Mouse (Mus musculus) heart, embryonic 11.5 days (tissue): ENCODE measurements around the gene Med6. TPM values are rescaled to one million over a fixed set of nuclear protein-coding genes. Genes with fewer than 3 reads are reported as not detected.

ENCODE experiments used
- ATAC-seq: fragments of 200-750 bp; cut with Nextera tagmentation; replicated peaks from 2 replicates; pipeline ENCODE4 v1.8.0; 2017; ENCODE audit warnings: moderate library complexity; ENCODE audit not compliant: insufficient number of reproducible peaks, low FRiP score, low TSS enrichment
- H3K27ac ChIP-seq: fragments of 300-500 bp; sonication (generic); 2 replicates; pipeline ENCODE4 v1.5.1; 2014; ENCODE audit warnings: mild to moderate bottlenecking, low read depth, low read length
- H3K27me3 ChIP-seq: fragments of 300-500 bp; sonication (generic); 2 replicates; pipeline ENCODE4 v1.6.1; 2014; ENCODE audit warnings: mild to moderate bottlenecking, low read length, mixed read lengths; ENCODE audit not compliant: control insufficient read depth, insufficient read depth
- H3K36me3 ChIP-seq: fragments of 300-500 bp; sonication (generic); 2 replicates; pipeline ENCODE4 v1.6.1; 2014; ENCODE audit warnings: mild to moderate bottlenecking, low read length, moderate library complexity, mixed read lengths; ENCODE audit not compliant: control insufficient read depth, insufficient read depth
- H3K4me1 ChIP-seq: fragments of 300-500 bp; sonication (generic); 2 replicates; pipeline ENCODE4 v1.6.1; 2014; ENCODE audit warnings: low read length; ENCODE audit not compliant: control insufficient read depth, insufficient read depth
- H3K4me2 ChIP-seq: fragments of 300-500 bp; sonication (generic); 2 replicates; pipeline ENCODE4 v1.6.1; 2014; ENCODE audit warnings: mild to moderate bottlenecking, moderate library complexity
- H3K4me3 ChIP-seq: fragments of 300-500 bp; sonication (generic); 2 replicates; pipeline ENCODE4 v1.5.1; 2014; ENCODE audit warnings: low read depth, low read length
- H3K9ac ChIP-seq: fragments of 300-500 bp; sonication (generic); 2 replicates; pipeline ENCODE4 v1.6.1; 2014; ENCODE audit warnings: mild to moderate bottlenecking, low read depth, low read length, moderate library complexity
- H3K9me3 ChIP-seq: fragments of 300-500 bp; sonication (generic); replicated peaks from 2 replicates; pipeline ENCODE4 v1.6.1; 2016; ENCODE audit warnings: low read length; ENCODE audit not compliant: control insufficient read depth
- WGBS: fragments of 180-500 bp; shearing (Covaris S2); extraction: QIAGEN DNeasy Blood & Tissue Kit; methylation state at CpG from one replicate; pipeline ENCODE4 v1.1.7; 2014; ENCODE audit not compliant: insufficient replicate concordance; 5-methylcytosine and 5-hydroxymethylcytosine counted together
- polyA plus RNA-seq: library from polyadenylated mRNA; unstranded; fragments of >200 nt; fragmentation: Nextera tagmentation; extraction: Ambion mirVana; gene quantifications from 2 replicates; pipeline ENCODE4 v1.2.1, GENCODE M21; 2014

The Med6 gene
- polyA plus RNA-seq: 70.7 and 76.5 TPM in 2 replicates

DNA sequence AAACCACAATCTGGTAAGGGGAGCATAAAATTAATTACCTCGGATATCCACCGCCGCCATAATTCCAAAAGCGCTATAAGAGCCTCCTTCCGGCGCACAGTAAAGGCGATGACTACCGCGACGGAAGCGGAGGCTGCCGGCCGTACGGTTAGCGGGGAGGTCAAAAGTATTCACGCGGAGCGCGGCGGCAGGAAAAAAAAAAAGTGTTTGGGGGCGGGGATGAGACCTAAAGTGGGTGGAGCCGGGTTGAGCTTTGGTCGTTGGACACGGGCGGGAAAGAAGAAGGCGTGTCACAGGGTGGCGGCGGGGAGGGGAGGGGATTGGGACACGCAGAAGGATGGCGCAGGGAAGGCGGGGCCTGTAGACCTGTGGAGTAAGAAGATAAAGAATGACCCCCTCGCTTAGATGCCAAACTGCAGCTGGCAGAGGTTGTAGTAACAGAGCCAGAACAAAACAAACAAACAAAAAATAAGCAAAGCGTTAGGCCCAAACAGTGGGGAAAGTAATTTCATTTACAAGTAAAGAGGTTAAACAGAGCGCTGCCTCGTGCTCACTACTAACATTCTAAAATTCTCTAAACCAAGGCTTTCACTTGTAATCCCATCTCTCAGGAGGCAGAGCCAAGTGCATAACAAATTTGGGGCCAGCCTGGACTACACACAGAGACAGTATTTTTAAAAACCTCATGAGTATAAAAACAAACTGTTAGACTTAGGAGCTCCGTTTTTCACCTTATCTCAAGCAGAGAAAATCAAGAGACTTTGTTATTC lies at the start of gene Med6:
Gene Med6 (minus strand): TSS at position 107 of the 770 bp plus-strand sequence.
- H3K9me3 ChIP-seq: no peaks in the 10 kb centered on the region
- peak within 1 kb of the TSS; percentile 93 for H3K4me3 ChIP-seq
- peak; percentile 97 for ATAC-seq
- 4% methylated on average over 36 of the region's 36 CpGs for WGBS
- peak within 1 kb of the TSS; percentile 89 for H3K9ac ChIP-seq
- H3K36me3 ChIP-seq: peaks cover 2% of the 10 kb centered on the region; the same call in 1 of the 2 replicates
- no peaks in the 10 kb centered on the region for H3K27me3 ChIP-seq
- no peaks in the 10 kb centered on the region for H3K4me1 ChIP-seq
- peak within 1 kb of the TSS; percentile 77 for H3K27ac ChIP-seq
- peak within 1 kb of the TSS; percentile 84 for H3K4me2 ChIP-seq

DNA sequence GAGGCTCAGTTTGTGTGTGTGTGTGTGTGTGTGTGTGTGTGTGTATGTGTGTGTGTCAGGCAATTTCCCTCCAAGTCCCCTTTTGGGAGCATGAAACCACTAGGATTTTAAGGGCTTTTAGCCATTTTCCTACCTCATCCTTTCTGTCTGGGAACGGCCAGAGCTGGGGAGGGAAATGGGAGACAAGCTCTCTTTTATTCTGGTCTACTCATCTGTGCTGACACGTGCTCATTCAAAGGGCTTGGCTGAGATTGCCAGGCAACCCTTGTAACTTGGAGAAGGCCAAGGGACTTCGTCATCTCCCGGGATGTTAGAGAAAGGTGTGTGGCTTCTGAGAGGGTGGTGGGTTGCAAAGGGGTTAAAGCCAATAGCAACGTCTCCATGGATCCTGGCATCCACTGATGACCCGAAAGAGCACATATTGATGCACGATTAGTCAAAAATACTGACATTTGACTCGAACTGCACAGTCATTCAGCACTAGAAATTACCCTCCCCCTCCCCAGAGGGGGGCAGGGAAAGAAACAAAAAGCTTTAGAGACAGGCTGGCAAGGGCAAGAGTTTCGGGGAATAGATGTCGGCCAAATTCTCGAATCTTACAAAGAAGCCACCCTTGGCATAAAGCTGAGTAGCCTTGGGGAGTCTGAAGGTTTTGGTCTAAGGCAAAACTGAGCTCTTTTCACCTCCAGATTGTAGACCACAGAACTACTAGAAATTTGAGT lies 47.7 kb upstream of the Med6 start:
- H3K36me3 ChIP-seq: no peaks in the 10 kb centered on the region
- no peaks in the 10 kb centered on the region for H3K27me3 ChIP-seq
- H3K4me3 ChIP-seq: no peak overlapping the region
- WGBS: 75% methylated on average over 11 of the region's 11 CpGs
- H3K9me3 ChIP-seq: no peaks in the 10 kb centered on the region
- no peaks in the 10 kb centered on the region for H3K4me1 ChIP-seq
- no peak overlapping the region for H3K27ac ChIP-seq
- no peak overlapping the region for H3K4me2 ChIP-seq
- no peak for ATAC-seq
- no peak overlapping the region for H3K9ac ChIP-seq

DNA sequence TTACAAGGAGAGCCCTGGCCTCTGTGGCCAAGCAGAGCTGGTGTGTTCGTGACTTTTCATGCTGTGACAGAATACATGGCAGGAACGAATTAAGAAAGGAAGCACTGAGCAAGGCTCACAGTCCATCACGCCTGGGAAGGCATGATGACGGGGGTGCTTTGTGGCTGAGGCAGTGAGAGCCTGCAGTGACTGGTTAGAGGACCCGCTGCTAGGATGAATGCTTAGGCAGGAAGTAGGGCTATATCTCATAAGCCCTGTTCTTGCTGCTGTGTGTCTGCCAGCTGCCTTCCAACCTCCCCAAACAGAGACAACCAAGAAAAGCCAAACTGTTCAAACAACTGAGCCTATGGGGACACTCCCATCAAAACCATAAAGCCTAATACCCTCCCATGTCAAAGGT lies 45.8 kb upstream of the Med6 start:
- 60% methylated on average over 5 of the region's 5 CpGs for whole genome bisulfite sequencing

DNA sequence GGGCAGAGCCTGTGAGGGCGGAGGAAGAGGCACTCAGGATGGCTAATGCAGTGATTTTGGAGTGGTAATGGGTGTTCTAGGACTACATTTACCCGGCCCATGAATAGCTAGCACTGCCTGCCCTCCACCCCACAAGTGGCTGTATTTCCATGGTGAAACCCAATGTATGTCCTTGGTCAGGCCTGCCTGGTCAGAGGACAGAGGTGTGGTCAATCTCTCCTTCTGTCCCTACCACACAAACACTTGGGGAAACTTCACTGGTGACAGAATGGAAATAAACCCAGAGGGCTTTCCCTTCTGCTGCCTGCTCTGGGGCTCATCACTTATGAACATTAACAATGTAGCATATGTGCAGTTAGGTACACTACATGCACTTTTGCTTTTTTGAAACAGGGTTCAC lies 38.4 kb upstream of the Med6 start:
- Histone ChIP-seq H3K9ac (no peak overlapping the region), H3K27me3 (peaks cover 45% of the 10 kb centered on the region), H3K27ac (no peak overlapping the region), H3K36me3 (no peaks in the 10 kb centered on the region), H3K4me2 (no peak overlapping the region), H3K4me1 (0 out of 2 replicates have a peak, but pooled peaks cover 3% of the 10 kb centered on the region), H3K9me3 (no peaks in the 10 kb centered on the region), H3K4me3 (no peak overlapping the region)
- ATAC-seq: no peak
- WGBS: 68% methylated on average over 2 of the region's 2 CpGs

More for the DNA sequence above, 45.8 kb upstream of the Med6 start:
- Histone ChIP-seq H3K4me3 (no peak overlapping the region), H3K4me2 (no peak overlapping the region), H3K27me3 (no peaks in the 10 kb centered on the region), H3K9ac (no peak overlapping the region), H3K9me3 (no peaks in the 10 kb centered on the region), H3K36me3 (no peaks in the 10 kb centered on the region), H3K4me1 (no peaks in the 10 kb centered on the region), H3K27ac (no peak overlapping the region)
- ATAC-seq: no peak

DNA sequence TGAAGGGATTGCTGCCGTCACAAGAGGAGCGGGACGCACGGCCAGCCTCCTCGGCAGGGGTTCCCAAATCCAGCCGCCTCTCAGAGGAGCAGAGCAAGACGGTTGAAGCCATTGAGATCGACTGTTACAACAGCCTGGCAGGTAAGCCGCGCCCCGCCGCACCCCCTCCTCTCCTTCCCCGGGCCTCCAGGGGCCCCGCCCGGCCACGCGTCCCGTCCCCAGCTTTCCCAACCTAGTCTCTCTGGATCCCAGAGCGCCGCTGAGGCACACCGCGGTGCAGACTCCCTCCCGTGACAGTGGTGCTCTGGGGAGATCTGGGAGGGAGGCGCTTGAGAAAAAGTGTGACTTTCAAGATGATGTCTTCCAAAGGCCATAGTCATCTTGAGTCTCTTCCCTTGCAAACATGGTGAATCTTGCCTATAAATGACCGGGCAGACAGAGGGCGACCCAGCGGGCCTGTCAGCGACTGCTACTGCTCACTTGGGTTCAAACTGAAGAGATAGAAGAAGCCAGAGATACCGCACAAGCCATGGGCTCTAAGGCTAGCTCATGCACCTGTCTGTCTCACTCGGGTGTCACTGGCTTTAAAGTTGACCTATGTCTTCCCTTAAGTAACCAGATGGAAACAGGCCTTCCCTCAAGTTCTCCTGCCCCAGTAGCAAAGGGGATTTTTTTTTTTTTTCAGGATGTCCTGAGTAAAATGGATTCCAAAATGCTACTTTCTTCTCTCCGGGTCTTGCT lies 37.0 kb upstream of the Med6 start:
- Histone ChIP-seq H3K36me3 (no peaks in the 10 kb centered on the region), H3K9me3 (no peaks in the 10 kb centered on the region), H3K4me1 (0 out of 2 replicates have a peak, but pooled peaks cover 3% of the 10 kb centered on the region), H3K27ac (no peak overlapping the region), H3K4me3 (peak overlapping the region; percentile 54), H3K27me3 (peaks cover 49% of the 10 kb centered on the region), H3K4me2 (peak overlapping the region; percentile 82), H3K9ac (peak overlapping the region; percentile 69)
- 3% methylated on average over 31 of the region's 31 CpGs for WGBS
- ATAC-seq: no peak

DNA sequence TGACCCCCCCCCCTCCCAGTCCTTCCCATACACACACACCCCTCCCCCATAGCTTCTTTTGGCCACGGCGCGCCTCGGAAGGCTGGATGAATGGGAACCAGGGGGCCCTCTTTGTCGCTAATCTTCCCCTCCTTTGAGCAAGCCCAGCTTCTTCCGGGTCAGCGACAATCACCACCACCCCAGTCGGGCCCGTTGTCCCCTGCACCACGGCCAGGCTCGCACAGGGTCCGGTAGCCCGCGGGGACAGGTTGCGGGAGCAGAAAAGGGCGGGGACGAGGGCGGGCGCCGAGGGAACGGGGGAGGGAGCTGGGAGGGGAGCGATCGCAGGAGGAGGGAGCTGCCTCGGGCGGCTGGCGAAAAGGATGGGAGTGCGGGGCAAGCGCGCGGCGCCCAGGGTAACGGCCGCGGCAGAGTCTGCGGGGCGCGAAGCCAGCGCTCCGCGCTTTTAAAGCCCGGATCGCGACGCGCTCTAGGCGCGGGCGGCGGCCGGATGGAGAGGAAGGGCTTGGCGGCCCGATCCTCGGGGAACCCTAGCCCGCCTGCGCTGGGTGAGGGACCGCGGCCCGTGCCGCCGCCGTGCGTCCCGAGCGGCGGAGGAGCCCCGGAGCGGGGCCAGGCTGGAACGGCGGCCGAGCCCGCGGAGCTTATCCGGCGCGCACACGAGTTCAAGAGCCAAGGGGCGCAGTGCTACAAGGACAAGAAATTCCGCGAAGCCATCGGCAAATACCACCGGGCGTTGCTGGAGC lies 36.3 kb upstream of the Med6 start, which contains the start of gene Ttc9:
Gene Ttc9 (plus strand): TSS at position 335 of the 746 bp plus-strand sequence.
- H3K27me3 ChIP-seq: peaks cover 50% of the 10 kb centered on the region
- no peaks in the 10 kb centered on the region for H3K9me3 ChIP-seq
- peak within 1 kb of the TSS; percentile 54 for H3K4me3 ChIP-seq
- peak within 1 kb of the TSS; percentile 82 for H3K4me2 ChIP-seq
- under 1% methylated on average over 76 of the region's 82 CpGs for WGBS
- H3K36me3 ChIP-seq: no peaks in the 10 kb centered on the region
- H3K9ac ChIP-seq: peak within 1 kb of the TSS; percentile 69
- 0 out of 2 replicates have a peak, but pooled peaks have one; percentile 31 for ATAC-seq
- no peak within 1 kb of the TSS for H3K27ac ChIP-seq
- 0 out of 2 replicates have a peak, but pooled peaks cover 3% of the 10 kb centered on the region for H3K4me1 ChIP-seq

DNA sequence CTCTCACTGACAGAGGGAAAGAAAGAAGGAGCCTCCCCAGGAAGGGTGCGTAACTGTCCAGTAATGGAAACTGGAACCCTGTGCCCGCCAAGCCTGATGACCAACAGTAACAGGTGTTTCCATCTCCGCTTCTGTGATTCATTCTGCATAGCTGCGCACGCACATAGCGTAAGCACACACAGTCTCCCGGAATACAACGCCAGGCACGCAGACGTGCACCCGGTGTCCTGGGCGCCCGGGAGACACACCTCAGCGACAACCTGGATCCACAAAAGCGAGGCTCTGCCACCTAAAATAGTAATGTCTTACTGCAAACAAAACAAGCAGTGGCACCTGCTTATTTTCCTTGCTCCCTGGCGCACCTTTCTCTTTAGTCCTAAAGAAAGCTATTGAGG lies 35.7 kb upstream of the Med6 start:
- Histone ChIP-seq H3K36me3 (no peaks in the 10 kb centered on the region), H3K27me3 (peaks cover 56% of the 10 kb centered on the region), H3K4me2 (peak overlapping the region; percentile 82), H3K9ac (no peak overlapping the region), H3K27ac (no peak overlapping the region), H3K4me3 (peak overlapping the region; percentile 54), H3K9me3 (no peaks in the 10 kb centered on the region), H3K4me1 (0 out of 2 replicates have a peak, but pooled peaks cover 3% of the 10 kb centered on the region)
- WGBS: 1% methylated on average over 16 of the region's 16 CpGs
- no peak for ATAC-seq

DNA sequence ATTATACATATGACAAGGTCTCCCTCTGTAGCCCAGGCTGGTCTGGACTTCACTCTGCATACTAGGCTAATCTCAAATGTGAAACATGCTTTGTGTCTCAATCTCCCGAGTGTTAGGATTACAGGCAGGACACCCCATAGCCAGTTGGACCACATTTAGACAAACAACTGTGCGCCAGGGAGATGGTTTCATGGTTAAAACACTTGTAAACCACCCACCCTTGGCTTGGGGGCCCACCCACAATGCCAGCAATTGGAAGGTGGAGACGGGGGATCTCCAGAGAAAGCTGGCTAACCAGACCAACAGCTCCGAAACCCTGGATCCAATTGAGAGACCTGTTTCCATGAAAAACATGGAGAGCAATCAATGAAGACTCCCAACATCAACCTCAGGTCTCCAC lies 33.3 kb upstream of the Med6 start:
- Histone ChIP-seq H3K4me3 (no peak overlapping the region), H3K4me2 (no peak overlapping the region), H3K36me3 (no peaks in the 10 kb centered on the region), H3K4me1 (0 out of 2 replicates have a peak, but pooled peaks cover 3% of the 10 kb centered on the region), H3K9me3 (no peaks in the 10 kb centered on the region), H3K27ac (no peak overlapping the region), H3K27me3 (peaks cover 52% of the 10 kb centered on the region), H3K9ac (no peak overlapping the region)
- 74% methylated on average over 4 of the region's 4 CpGs for WGBS
- ATAC-seq: no peak
